Comparison of ENCODE assay signal across 22 mouse cellular contexts in genomic region chr16:23997228-23997627, GRCm38 (mm10). TPM values are rescaled to one million over a fixed set of nuclear protein-coding genes. Genes with fewer than 3 reads are reported as not detected.
"Had no signal": no experiment of that assay in that cellular context is flagged by ENCODE, and none has a peak within 500 bp of the region (broad histone marks: within the 10 kb centered on the region; RNA-seq: fewer than 3 reads in every experiment).

No protein-coding gene starts in this region.

- H3K36me3 ChIP-seq: intestine, embryonic 15.5 days; limb, embryonic 12.5 days; midbrain, embryonic 10.5 days; midbrain, embryonic 15.5 days; stomach, embryonic 15.5 days had no signal

- H3K4me1 ChIP-seq: midbrain, embryonic 10.5 days; midbrain, embryonic 15.5 days; stomach, embryonic 15.5 days had no signal

- DNase-seq: kidney, adult 18-20 months; kidney, postnatal 14 days; lung, adult 2 months; lung, postnatal 10 days; lung, postnatal 4 days; right cerebral cortex, postnatal 14 days had no signal

- H3K4me3 ChIP-seq: intestine, embryonic 15.5 days; left cerebral cortex, adult 2 months; limb, embryonic 12.5 days; midbrain, embryonic 10.5 days; midbrain, embryonic 15.5 days; stomach, embryonic 15.5 days had no signal

- H3K9me3 ChIP-seq: intestine, embryonic 15.5 days; limb, embryonic 12.5 days; midbrain, embryonic 10.5 days; midbrain, embryonic 15.5 days; stomach, embryonic 15.5 days had no signal

- H3K27me3 ChIP-seq: intestine, embryonic 15.5 days; limb, embryonic 12.5 days; midbrain, embryonic 15.5 days; stomach, embryonic 15.5 days had no signal

- ATAC-seq: intestine, embryonic 15.5 days; midbrain, embryonic 15.5 days had no signal

- H3K27ac ChIP-seq: intestine, embryonic 15.5 days; left cerebral cortex, adult 2 months; limb, embryonic 12.5 days; liver, embryonic 14.5 days; midbrain, embryonic 10.5 days; midbrain, embryonic 15.5 days had no signal

- H3K4me2 ChIP-seq: intestine, embryonic 15.5 days; limb, embryonic 12.5 days; midbrain, embryonic 15.5 days; stomach, embryonic 15.5 days had no signal

- H3K9ac ChIP-seq: intestine, embryonic 15.5 days; limb, embryonic 12.5 days; liver, embryonic 14.5 days; midbrain, embryonic 15.5 days; stomach, embryonic 15.5 days had no signal

RNA-seq across cellular contexts. Expression of gene Gm37419, which starts 8.9 kb away (rescaled TPM):
- total RNA-seq: layer of hippocampus, adult 8-10 months; layer of hippocampus, postnatal 14 days; left cerebral cortex, adult 2 months; left cerebral cortex, postnatal 25 days; liver, adult 2 months; megakaryocyte, adult 5-6 weeks had no signal
- polyA plus RNA-seq: intestine, embryonic 15.5 days; kidney, embryonic 14.5 days; large intestine, adult 2 months; limb, embryonic 12.5 days; liver, adult 2 months; liver, embryonic 14.5 days; lung, adult 2 months; midbrain, embryonic 10.5 days; midbrain, embryonic 15.5 days; neural tube, embryonic 14.5 days; spleen, adult 2 months; stomach, embryonic 15.5 days had no signal
